Mouse (Mus musculus) heart, adult 2 months (tissue): ENCODE data around the gene Gm20431. TPM values are rescaled to one million over a fixed set of nuclear protein-coding genes. Genes with fewer than 3 reads are reported as not detected.
"Not testable (repeated sequence)": the region's sequence is repeated elsewhere in the genome, so short reads cannot be mapped to it uniquely, and the experiment has no call there.

Experiments
- DNase-seq, 2 experiments: peaks; one replicate each; pipeline ENCODE4 v3.0.0; 2021
- H3K27ac ChIP-seq: fragments of 200-600 bp; 2 replicates; pipeline ENCODE4 v1.8.1; 2022
- H3K27me3 ChIP-seq: fragments of 200-500 bp; 2 replicates; pipeline ENCODE4 v1.6.1; 2012; ENCODE audit warnings: mild to moderate bottlenecking, low read length, inconsistent platforms, mixed read lengths; ENCODE audit not compliant: control insufficient read depth, insufficient read depth
- H3K36me3 ChIP-seq: fragments of 200-500 bp; 2 replicates; pipeline ENCODE4 v1.6.1; 2012; ENCODE audit warnings: low read length, inconsistent platforms; ENCODE audit not compliant: control insufficient read depth, insufficient read depth
- H3K4me1 ChIP-seq: fragments of 200-500 bp; 2 replicates; pipeline ENCODE4 v1.6.1; 2011; ENCODE audit warnings: low read length; ENCODE audit not compliant: control insufficient read depth, insufficient read depth
- H3K4me3 ChIP-seq: fragments of 200-600 bp; 2 replicates; pipeline ENCODE4 v1.8.1; 2022
- H3K79me2 ChIP-seq: fragments of 200-500 bp; replicated peaks from 2 replicates; pipeline ENCODE4 v1.6.1; 2012; ENCODE audit warnings: mild to moderate bottlenecking, inconsistent platforms, low read length, moderate library complexity, mixed read lengths; ENCODE audit not compliant: control insufficient read depth, insufficient read depth
- H3K9ac ChIP-seq: fragments of 200-500 bp; 2 replicates; pipeline ENCODE4 v1.6.1; 2012; ENCODE audit warnings: low read depth, mild to moderate bottlenecking, control low read depth, inconsistent platforms, low read length, mixed read lengths
- CTCF ChIP-seq: fragments of 200-600 bp; IDR thresholded peaks from 2 replicates; pipeline ENCODE4 v1.8.1; 2022; ENCODE audit warnings: antibody characterized with exemption, mild to moderate bottlenecking, moderate library complexity
- EP300 ChIP-seq: fragments of 200-500 bp; IDR thresholded peaks from 2 replicates; pipeline ENCODE4 v1.6.1; 2011; ENCODE audit warnings: low read depth, low read length, control low read depth; ENCODE audit not compliant: insufficient read depth
- POLR2A ChIP-seq: fragments of 200-500 bp; IDR thresholded peaks from 2 replicates; pipeline ENCODE4 v1.6.1; 2011; ENCODE audit warnings: mild to moderate bottlenecking, low read depth, low read length, control low read depth; ENCODE audit not compliant: insufficient read depth
- WGBS: fragments of 180-500 bp; shearing (Covaris S2); methylation state at CpG from one replicate; pipeline ENCODE4 v1.1.7; 2018; 5-methylcytosine and 5-hydroxymethylcytosine counted together
- intact Hi-C: fragments of 180-260 bp; cut with DNase I; formaldehyde crosslinking; loops from one replicate; pipeline ENCODE4 v1.15.1; 2025
- polyA plus RNA-seq: library from polyadenylated mRNA; depleted of rRNA; stranded (reverse); fragments of >200 nt; gene quantifications from 2 replicates; pipeline ENCODE4 v1.2.3, GENCODE M21; 2012
- total RNA-seq, 2 experiments: library from RNA; stranded (reverse); gene quantifications; 2 replicates each; pipeline ENCODE4 v1.2.3; 2021

Gm20431 gene
- total and polyA plus RNA-seq, 3 experiments: 15.6 to 21.0 (median 16.5) TPM

- TF ChIP-seq POLR2A (no peak), CTCF (no peak), EP300 (no peak)
- DNase-seq: no peak
- H3K9ac ChIP-seq: no peak overlapping the region
- WGBS: 26% methylated on average over 5 of the region's 5 CpGs
- intact Hi-C loops: no loop called here
- no peaks in the 10 kb centered on the region for H3K36me3 ChIP-seq
- H3K27me3 ChIP-seq: no peaks in the 10 kb centered on the region
- H3K4me3 ChIP-seq: no peak overlapping the region
- peaks cover 14% of the 10 kb centered on the region for H3K79me2 ChIP-seq
- H3K27ac ChIP-seq: no peak overlapping the region
- peaks cover 20% of the 10 kb centered on the region for H3K4me1 ChIP-seq
These were observed 38.3 kb downstream of the Gm20431 start for GRCm38 (mm10) chr2:167622965-167623364.

GRCm38 (mm10) chr2:167622352-167622751, 38.9 kb downstream of the Gm20431 start:
- peaks cover 20% of the 10 kb centered on the region for H3K4me1 ChIP-seq
- WGBS: 23% methylated on average over 13 of the region's 13 CpGs
- H3K36me3 ChIP-seq: no peaks in the 10 kb centered on the region
- no peaks in the 10 kb centered on the region for H3K27me3 ChIP-seq
- H3K9ac ChIP-seq: 0 out of 2 replicates have a peak overlapping the region, but pooled peaks have one; percentile 10
- no peak overlapping the region for H3K4me3 ChIP-seq
- H3K79me2 ChIP-seq: peaks cover 13% of the 10 kb centered on the region
- TF ChIP-seq POLR2A: no peak
- TF ChIP-seq EP300: no peak
- TF ChIP-seq CTCF: no peak
- no peak for DNase-seq
- no peak overlapping the region; the same call in 1 of the 2 replicates for H3K27ac ChIP-seq
- intact Hi-C loops: no loop called here

GRCm38 (mm10) chr2:167621255-167622087, 39.8 kb downstream of the Gm20431 start:
- DNase-seq: no peak
- Histone ChIP-seq H3K4me1 (peaks cover 20% of the 10 kb centered on the region), H3K27ac (no peak overlapping the region), H3K36me3 (no peaks in the 10 kb centered on the region), H3K4me3 (no peak overlapping the region), H3K79me2 (peaks cover 10% of the 10 kb centered on the region; the same call in 1 of the 2 replicates), H3K27me3 (no peaks in the 10 kb centered on the region), H3K9ac (no peak overlapping the region)
- TF ChIP-seq EP300: no peak
- TF ChIP-seq CTCF: no peak
- no peak for TF ChIP-seq POLR2A
- 64% methylated on average over 9 of the region's 9 CpGs for WGBS
- intact Hi-C loops: no loop called here

- intact Hi-C loops: no loop called here
- TF ChIP-seq POLR2A (no peak), CTCF (no peak)
- H3K36me3 ChIP-seq: no peaks in the 10 kb centered on the region
- H3K27ac ChIP-seq: no peak overlapping the region
- H3K79me2 ChIP-seq: peaks cover 11% of the 10 kb centered on the region
- 59% methylated on average over 4 of the region's 4 CpGs for WGBS
- no peak overlapping the region for H3K4me3 ChIP-seq
- H3K4me1 ChIP-seq: peaks cover 12% of the 10 kb centered on the region
- DNase-seq: no peak
- no peaks in the 10 kb centered on the region for H3K27me3 ChIP-seq
- no peak overlapping the region for H3K9ac ChIP-seq
These were observed 43.8 kb downstream of the Gm20431 start for GRCm38 (mm10) chr2:167617472-167617871.

- no peak overlapping the region for H3K9ac ChIP-seq
- H3K27ac ChIP-seq: no peak overlapping the region
- no peak for DNase-seq
- no peak overlapping the region for H3K4me3 ChIP-seq
- H3K4me1 ChIP-seq: peaks cover 8% of the 10 kb centered on the region
- TF ChIP-seq POLR2A (no peak), CTCF (no peak), EP300 (no peak)
- H3K79me2 ChIP-seq: peaks cover 9% of the 10 kb centered on the region
- H3K36me3 ChIP-seq: no peaks in the 10 kb centered on the region
- WGBS: 82% methylated on average over 3 of the region's 3 CpGs
- intact Hi-C loops: no loop called here
- no peaks in the 10 kb centered on the region for H3K27me3 ChIP-seq
These were observed 44.3 kb downstream of the Gm20431 start for GRCm38 (mm10) chr2:167617034-167617433.

- H3K9ac ChIP-seq, H3K27me3 ChIP-seq, H3K79me2 ChIP-seq, H3K4me3 ChIP-seq, DNase-seq, H3K36me3 ChIP-seq, H3K4me1 ChIP-seq, intact Hi-C loops, H3K27ac ChIP-seq: not testable (repeated sequence)
- TF ChIP-seq CTCF: peak; percentile 37
- WGBS: 97% methylated on average over 7 of the region's 7 CpGs
These were observed 48.0 kb downstream of the Gm20431 start for GRCm38 (mm10) chr2:167613335-167613734.
